Mouse (Mus musculus) spleen, adult 2 months (tissue): ENCODE data around the gene Dhx38.

Experiments used
- CTCF ChIP-seq: fragments of 200-500 bp; IDR thresholded peaks from 2 replicates; pipeline ENCODE4 v1.5.1; 2011; ENCODE audit warnings: mild to moderate bottlenecking, inconsistent platforms; ENCODE audit not compliant: insufficient read depth, insufficient read length, insufficient replicate concordance; ENCODE audit errors: extremely low read depth
- POLR2A ChIP-seq: fragments of 200-500 bp; IDR thresholded peaks from 2 replicates; pipeline ENCODE4 v1.6.1; 2011; ENCODE audit warnings: low read depth, low read length, inconsistent platforms

GRCm38 (mm10) chr8:109503566-109503965, 62.1 kb downstream of the Dhx38 start:
- no peak for TF ChIP-seq POLR2A
- TF ChIP-seq CTCF, result no peak
